Mouse (Mus musculus): Measurements from ENCODE around the gene 3100002H09Rik.

DNA sequence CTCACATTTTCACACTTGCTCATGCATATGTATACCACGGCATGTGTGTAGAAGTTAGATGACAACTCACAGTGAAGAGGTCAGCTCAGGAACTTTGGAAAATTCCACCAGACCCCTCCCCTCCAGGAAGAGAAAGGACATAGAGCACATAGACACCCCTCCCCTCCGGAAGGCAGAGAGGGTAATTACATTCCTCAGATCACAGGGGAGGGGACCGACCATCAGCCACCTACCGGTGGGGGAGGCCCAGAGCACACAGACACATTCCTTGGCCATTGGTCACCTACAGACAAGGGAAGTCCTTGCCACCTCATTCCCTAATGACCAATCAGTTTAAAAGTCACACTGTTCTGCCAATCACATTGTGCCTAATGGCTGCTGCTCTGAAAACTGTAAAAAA is 20.9 kb upstream of the 3100002H09Rik start:
- TF ChIP-seq CTCF (IDR thresholded peaks at IDR 0.05; ENCODE audit: low read depth) (no peak), EP300 (optimal IDR thresholded peaks at IDR 0.05) (no peak)
